Mouse (Mus musculus) G1E (cell line): ENCODE measurements around the gene Gpnmb.

ENCODE experiments used
- CTCF ChIP-seq: IDR thresholded peaks from 2 replicates; pipeline ENCODE4 v1.5.1; 2012; ENCODE audit warnings: low read depth, low read length, inconsistent platforms, mixed read lengths
- TAL1 ChIP-seq: conservative IDR thresholded peaks from 2 replicates; pipeline ENCODE4 v1.6.1; 2012; ENCODE audit warnings: low read depth, low read length, inconsistent platforms, mixed read lengths

DNA sequence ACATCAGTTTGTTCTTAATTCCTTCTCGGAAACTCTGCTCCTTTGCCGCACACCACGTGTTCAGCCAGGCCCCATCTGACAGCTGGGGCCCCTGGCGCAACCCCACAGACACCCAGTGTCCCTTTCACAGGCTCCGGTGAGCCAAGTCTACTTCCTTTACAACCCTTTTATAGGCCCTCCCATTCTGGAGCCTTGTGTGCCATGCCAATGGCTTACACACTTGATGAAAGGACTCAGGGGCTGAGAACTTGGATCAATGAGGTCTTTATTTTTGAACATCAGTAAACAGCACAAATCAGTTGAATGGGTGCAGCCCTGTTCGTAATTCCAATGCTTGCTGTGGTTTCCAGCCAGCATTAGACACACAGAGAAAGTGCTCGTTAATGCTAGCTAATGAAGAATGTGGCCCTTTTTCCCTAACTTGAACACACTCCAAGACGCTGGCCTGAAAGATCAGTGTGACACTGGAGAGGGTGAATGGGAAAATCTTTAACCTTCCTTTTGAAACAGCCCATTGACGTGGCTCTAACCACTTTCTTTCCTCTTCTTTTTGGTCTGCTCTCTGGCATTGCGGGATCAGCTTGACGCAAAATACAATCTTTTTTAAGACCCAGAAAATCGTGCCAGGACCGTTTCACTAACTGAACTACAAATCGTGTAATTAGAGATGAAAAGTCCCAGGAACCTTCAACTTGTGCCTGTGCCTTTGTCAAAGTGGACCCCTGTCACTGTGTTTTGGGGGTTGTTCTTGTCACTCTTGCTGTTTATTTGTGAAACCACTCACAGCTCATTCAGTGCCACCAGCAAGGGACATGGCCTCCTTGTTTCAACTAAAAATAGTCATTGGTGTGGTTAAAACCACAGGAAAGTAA is 15.0 kb upstream of the Gpnmb start:
- TF ChIP-seq CTCF (no peak), TAL1 (no peak)
